In genomic region chr5:9169328-9170005, GRCm38 (mm10) we compare ENCODE assay signal across 8 mouse cellular contexts. TPM values are rescaled to one million over a fixed set of nuclear protein-coding genes. Genes with fewer than 3 reads are reported as not detected.
A peak's percentile ranks its signal among the peaks of the same experiment; 100 is the strongest.
DNase-seq lines count a peak whose midpoint lies in the region; ATAC-seq and TF ChIP-seq lines count a peak whose summit lies in the region.
"Not testable (repeated sequence)": the region's sequence is repeated elsewhere in the genome, so short reads cannot be mapped to it uniquely, and the experiment has no call there.

No protein-coding gene starts in this region.

- TF ChIP-seq POLR2A in limb, embryonic 14.5 days (IDR thresholded peaks at IDR 0.05; ENCODE audit: borderline replicate concordance, extremely low read depth, insufficient read depth, insufficient read length): not testable (repeated sequence)

- ATAC-seq in embryonic facial prominence, embryonic 11.5 days (replicated peaks; ENCODE audit: insufficient number of reproducible peaks, low FRiP score, low TSS enrichment, low read depth); limb, embryonic 14.5 days (ENCODE audit: low FRiP score, low read depth): not testable (repeated sequence)
- ATAC-seq in hindbrain, embryonic 16.5 days: peak; percentile 76; the same call in 1 of the 2 replicates
- peak; percentile 57; the same call in 1 of the 2 replicates for ATAC-seq in midbrain, embryonic 12.5 days (ENCODE audit: low FRiP score, low read depth)
- ATAC-seq in neural tube, embryonic 15.5 days (ENCODE audit: low FRiP score): peak; percentile 83

- not testable (repeated sequence) for H3K4me3 ChIP-seq in embryonic facial prominence, embryonic 11.5 days (ENCODE audit: low read depth, low read length); gastrocnemius, adult 2 months; hindbrain, embryonic 16.5 days (ENCODE audit: low read length); limb, embryonic 14.5 days (replicated peaks; ENCODE audit: low read length); midbrain, embryonic 12.5 days; neural tube, embryonic 15.5 days (replicated peaks)

- not testable (repeated sequence) for H3K36me3 ChIP-seq in embryonic facial prominence, embryonic 11.5 days (replicated peaks; ENCODE audit: control insufficient read depth, insufficient read depth, low read depth, low read length); hindbrain, embryonic 16.5 days (ENCODE audit: control insufficient read depth, insufficient read depth, low read length); limb, embryonic 14.5 days (ENCODE audit: control insufficient read depth, insufficient read depth, low read length); midbrain, embryonic 12.5 days; neural tube, embryonic 15.5 days

- H3K9me3 ChIP-seq in embryonic facial prominence, embryonic 11.5 days (replicated peaks; ENCODE audit: control insufficient read depth, low read length); hindbrain, embryonic 16.5 days (ENCODE audit: control insufficient read depth, low read length); limb, embryonic 14.5 days (ENCODE audit: control insufficient read depth, low read length); midbrain, embryonic 12.5 days; neural tube, embryonic 15.5 days (replicated peaks): not testable (repeated sequence)

- H3K9ac ChIP-seq in embryonic facial prominence, embryonic 11.5 days (replicated peaks; ENCODE audit: low read length); hindbrain, embryonic 16.5 days (ENCODE audit: low read depth, low read length); limb, embryonic 14.5 days (ENCODE audit: low read depth, low read length, severe bottlenecking); midbrain, embryonic 12.5 days (replicated peaks); neural tube, embryonic 15.5 days (replicated peaks): not testable (repeated sequence)

- WGBS in embryonic facial prominence, embryonic 11.5 days: 82% methylated on average over 4 of the region's 5 CpGs
- 72% methylated on average over 4 of the region's 5 CpGs for WGBS in hindbrain, embryonic 16.5 days
- WGBS in limb, embryonic 14.5 days: 83% methylated on average over 4 of the region's 5 CpGs
- WGBS in midbrain, embryonic 12.5 days: 76% methylated on average over 5 of the region's 5 CpGs
- 72% methylated on average over 5 of the region's 5 CpGs for WGBS in neural tube, embryonic 15.5 days

- peak; percentile 43 for TF ChIP-seq CTCF in gastrocnemius, adult 2 months (IDR thresholded peaks at IDR 0.05)

- H3K4me2 ChIP-seq in embryonic facial prominence, embryonic 11.5 days (ENCODE audit: low read depth, low read length); hindbrain, embryonic 16.5 days (ENCODE audit: low read length); limb, embryonic 14.5 days (replicated peaks; ENCODE audit: low read depth, low read length, severe bottlenecking); midbrain, embryonic 12.5 days (replicated peaks); neural tube, embryonic 15.5 days: not testable (repeated sequence)

- not testable (repeated sequence) for H3K27me3 ChIP-seq in embryonic facial prominence, embryonic 11.5 days (ENCODE audit: control insufficient read depth, insufficient read depth, low read length); hindbrain, embryonic 16.5 days (replicated peaks; ENCODE audit: control insufficient read depth, insufficient read depth, low read length); limb, embryonic 14.5 days (ENCODE audit: control insufficient read depth, insufficient read depth, low read length); midbrain, embryonic 12.5 days; neural tube, embryonic 15.5 days (replicated peaks)

- intact Hi-C loops in gastrocnemius, adult 2 months (cut with DNase I): not testable (repeated sequence)

- not testable (repeated sequence) for H3K27ac ChIP-seq in embryonic facial prominence, embryonic 11.5 days (replicated peaks; ENCODE audit: low read depth, low read length); gastrocnemius, adult 2 months; hindbrain, embryonic 16.5 days (ENCODE audit: low read depth, low read length); limb, embryonic 14.5 days (replicated peaks; ENCODE audit: low read depth, low read length); midbrain, embryonic 12.5 days (replicated peaks); neural tube, embryonic 15.5 days (replicated peaks)

- H3K4me1 ChIP-seq in embryonic facial prominence, embryonic 11.5 days (ENCODE audit: control insufficient read depth, insufficient read depth, low read length); hindbrain, embryonic 16.5 days (ENCODE audit: control insufficient read depth, insufficient read depth, low read depth, low read length); limb, embryonic 14.5 days (ENCODE audit: control insufficient read depth, insufficient read depth, low read length); midbrain, embryonic 12.5 days; neural tube, embryonic 15.5 days: not testable (repeated sequence)

- DNase-seq in 3T3-L1 (ENCODE audit: low read depth, low spot score): peak; percentile 59
- DNase-seq in brain, adult 2 months (ENCODE audit: low read depth, low spot score): peak; percentile 54
- DNase-seq in embryonic facial prominence, embryonic 11.5 days (ENCODE audit: low spot score): peak; percentile 17
- not testable (repeated sequence) for DNase-seq in gastrocnemius, adult 2 months
- peak; percentile 49 for DNase-seq in limb, embryonic 14.5 days (ENCODE audit: low spot score)

RNA-seq across cellular contexts. Expression of gene Dmtf1, which starts 7.9 kb away (rescaled TPM):
- 67.1 and 67.4 TPM in 2 replicates for polyA plus RNA-seq in embryonic facial prominence, embryonic 11.5 days (2014; fragmentation: Nextera tagmentation; extraction: Ambion mirVana)
- 1 to 10 TPM; 9.5 to 10.0 TPM for total RNA-seq in gastrocnemius, adult 2 months (2021)
- 51.2 and 55.5 TPM in 2 replicates for polyA plus RNA-seq in hindbrain, embryonic 16.5 days (2015; fragmentation: Nextera tagmentation; extraction: Ambion mirVana)
- 67.9 and 78.0 TPM in 2 replicates for polyA plus RNA-seq in limb, embryonic 14.5 days (2012; rRNA removed)
- 49.4 and 63.7 TPM in 2 replicates for polyA plus RNA-seq in limb, embryonic 14.5 days (2014; fragmentation: Nextera tagmentation; extraction: Ambion mirVana)
- 74.2 and 75.9 TPM in 2 replicates for polyA plus RNA-seq in midbrain, embryonic 12.5 days (2016; fragmentation: Nextera tagmentation; extraction: Ambion mirVana)
- 49.7 and 52.7 TPM in 2 replicates for polyA plus RNA-seq in neural tube, embryonic 15.5 days (2015; fragmentation: Nextera tagmentation; extraction: Ambion mirVana)
